Mouse (Mus musculus) limb, embryonic 13.5 days (tissue): ENCODE results near the gene Hist1h4f. TPM values are rescaled to one million over a fixed set of nuclear protein-coding genes. Genes with fewer than 3 reads are reported as not detected.

ENCODE experiments used
- ATAC-seq: fragments of 200-750 bp; cut with Nextera tagmentation; 2 replicates; pipeline ENCODE4 v1.8.0; 2017; ENCODE audit warnings: low read depth, moderate number of reproducible peaks, moderate TSS enrichment; ENCODE audit not compliant: low FRiP score
- H3K27ac ChIP-seq: fragments of 300-500 bp; sonication (generic); 2 replicates; pipeline ENCODE4 v1.5.1; 2015; ENCODE audit warnings: inconsistent platforms, mild to moderate bottlenecking, moderate library complexity
- H3K27me3 ChIP-seq: fragments of 300-500 bp; sonication (generic); 2 replicates; pipeline ENCODE4 v1.6.1; 2015; ENCODE audit warnings: mild to moderate bottlenecking, inconsistent platforms
- H3K36me3 ChIP-seq: fragments of 300-500 bp; sonication (generic); 2 replicates; pipeline ENCODE4 v1.6.1; 2015; ENCODE audit warnings: inconsistent platforms, mild to moderate bottlenecking, moderate library complexity
- H3K4me1 ChIP-seq: fragments of 300-500 bp; sonication (generic); 2 replicates; pipeline ENCODE4 v1.6.1; 2015; ENCODE audit warnings: inconsistent platforms
- H3K4me2 ChIP-seq: fragments of 300-500 bp; sonication (generic); replicated peaks from 2 replicates; pipeline ENCODE4 v1.6.1; 2015; ENCODE audit warnings: inconsistent platforms, mild to moderate bottlenecking, moderate library complexity
- H3K4me3 ChIP-seq: fragments of 300-500 bp; sonication (generic); 2 replicates; pipeline ENCODE4 v1.5.1; 2015; ENCODE audit warnings: moderate library complexity, mild to moderate bottlenecking, inconsistent platforms
- H3K9ac ChIP-seq: fragments of 300-500 bp; sonication (generic); 2 replicates; pipeline ENCODE4 v1.6.1; 2015; ENCODE audit warnings: mild to moderate bottlenecking, inconsistent platforms
- H3K9me3 ChIP-seq: fragments of 300-500 bp; sonication (generic); 2 replicates; pipeline ENCODE4 v1.6.1; 2016; ENCODE audit warnings: inconsistent platforms
- WGBS: fragments of 180-500 bp; shearing (Covaris S2); methylation state at CpG from one replicate; pipeline ENCODE4 v1.1.7; 2015; 5-methylcytosine and 5-hydroxymethylcytosine counted together
- polyA plus RNA-seq: library from polyadenylated mRNA; unstranded; fragments of >200 nt; fragmentation: Nextera tagmentation; extraction: Ambion mirVana; gene quantifications from 2 replicates; pipeline ENCODE4 v1.2.1, GENCODE M21; 2015

Gene Hist1h4f
- polyA plus RNA-seq, 1 experiment from 2014 or later: 1.9 TPM

GRCm38 (mm10) chr13:23523976-23524375 is 27.5 kb downstream of the Hist1h4f start:
- no peak overlapping the region for H3K4me2 ChIP-seq
- ATAC-seq: no peak
- 59% methylated on average over 5 of the region's 5 CpGs for WGBS
- no peak overlapping the region for H3K9ac ChIP-seq
- peaks cover 8% of the 10 kb centered on the region for H3K4me1 ChIP-seq
- no peaks in the 10 kb centered on the region for H3K36me3 ChIP-seq
- no peak overlapping the region for H3K4me3 ChIP-seq
- H3K9me3 ChIP-seq: no peaks in the 10 kb centered on the region
- H3K27ac ChIP-seq: no peak overlapping the region
- H3K27me3 ChIP-seq: no peaks in the 10 kb centered on the region

GRCm38 (mm10) chr13:23521703-23522102 is 29.7 kb downstream of the Hist1h4f start:
- Histone ChIP-seq H3K4me2 (peak overlapping the region; percentile 36), H3K27me3 (no peaks in the 10 kb centered on the region), H3K4me1 (0 out of 2 replicates have a peak, but pooled peaks cover 4% of the 10 kb centered on the region), H3K9ac (no peak overlapping the region), H3K36me3 (no peaks in the 10 kb centered on the region), H3K4me3 (no peak overlapping the region), H3K9me3 (no peaks in the 10 kb centered on the region), H3K27ac (no peak overlapping the region)
- under 1% methylated on average over 14 of the region's 14 CpGs for WGBS
- ATAC-seq: no peak

- WGBS: 0% methylated on average over 10 of the region's 10 CpGs
- Histone ChIP-seq H3K4me2 (peak overlapping the region; percentile 62), H3K9me3 (no peaks in the 10 kb centered on the region), H3K27me3 (no peaks in the 10 kb centered on the region), H3K4me1 (peaks cover 4% of the 10 kb centered on the region; the same call in 1 of the 2 replicates), H3K36me3 (no peaks in the 10 kb centered on the region), H3K27ac (no peak overlapping the region), H3K4me3 (peak overlapping the region; percentile 53), H3K9ac (no peak overlapping the region)
- no peak for ATAC-seq
Observed at GRCm38 (mm10) chr13:23519416-23519815, 32.0 kb downstream of the Hist1h4f start.

GRCm38 (mm10) chr13:23518885-23519284 is 32.6 kb downstream of the Hist1h4f start:
- Histone ChIP-seq H3K27me3 (no peaks in the 10 kb centered on the region), H3K4me3 (peak overlapping the region; percentile 53), H3K27ac (peak overlapping the region; percentile 44; the same call in 1 of the 2 replicates), H3K9ac (no peak overlapping the region), H3K36me3 (no peaks in the 10 kb centered on the region), H3K4me1 (peaks cover 4% of the 10 kb centered on the region; the same call in 1 of the 2 replicates), H3K4me2 (peak overlapping the region; percentile 62), H3K9me3 (no peaks in the 10 kb centered on the region)
- ATAC-seq: peak; percentile 48
- WGBS: under 1% methylated on average over 6 of the region's 6 CpGs

- 0 out of 2 replicates have a peak, but pooled peaks have one; percentile 4 for ATAC-seq
- H3K4me2 ChIP-seq: peak overlapping the region; percentile 68
- under 1% methylated on average over 6 of the region's 6 CpGs for WGBS
- H3K4me3 ChIP-seq: peak overlapping the region; percentile 53
- H3K9me3 ChIP-seq: no peaks in the 10 kb centered on the region
- no peaks in the 10 kb centered on the region for H3K36me3 ChIP-seq
- H3K27ac ChIP-seq: no peak overlapping the region
- H3K27me3 ChIP-seq: no peaks in the 10 kb centered on the region
- peak overlapping the region; percentile 48 for H3K9ac ChIP-seq
- peaks cover 4% of the 10 kb centered on the region; the same call in 1 of the 2 replicates for H3K4me1 ChIP-seq
Observed at GRCm38 (mm10) chr13:23518295-23518603, 33.2 kb downstream of the Hist1h4f start.

- H3K27ac ChIP-seq: peak overlapping the region; percentile 85
- peak; percentile 87 for ATAC-seq
- peak overlapping the region; percentile 68 for H3K4me2 ChIP-seq
- under 1% methylated on average over 27 of the region's 27 CpGs for WGBS
- H3K27me3 ChIP-seq: no peaks in the 10 kb centered on the region
- H3K9me3 ChIP-seq: no peaks in the 10 kb centered on the region
- peaks cover 4% of the 10 kb centered on the region; the same call in 1 of the 2 replicates for H3K4me1 ChIP-seq
- no peaks in the 10 kb centered on the region for H3K36me3 ChIP-seq
- H3K4me3 ChIP-seq: peak overlapping the region; percentile 53
- peak overlapping the region; percentile 66 for H3K9ac ChIP-seq
Observed at GRCm38 (mm10) chr13:23517603-23518294, 33.7 kb downstream of the Hist1h4f start.

GRCm38 (mm10) chr13:23516822-23517602 is 34.4 kb downstream of the Hist1h4f start:
- ATAC-seq: peak; percentile 73; the same call in 1 of the 2 replicates
- Histone ChIP-seq H3K4me1 (peaks cover 4% of the 10 kb centered on the region; the same call in 1 of the 2 replicates), H3K4me3 (peak overlapping the region; percentile 53), H3K27ac (peak overlapping the region; percentile 85), H3K4me2 (peak overlapping the region; percentile 68), H3K9me3 (no peaks in the 10 kb centered on the region), H3K9ac (peak overlapping the region; percentile 66), H3K36me3 (no peaks in the 10 kb centered on the region), H3K27me3 (no peaks in the 10 kb centered on the region)
- under 1% methylated on average over 19 of the region's 19 CpGs for WGBS

- WGBS: 52% methylated on average over 15 of the region's 15 CpGs
- H3K4me3 ChIP-seq: peak overlapping the region; percentile 53
- ATAC-seq: no peak
- H3K9me3 ChIP-seq: no peaks in the 10 kb centered on the region
- no peaks in the 10 kb centered on the region for H3K36me3 ChIP-seq
- H3K27me3 ChIP-seq: no peaks in the 10 kb centered on the region
- peak overlapping the region; percentile 65 for H3K4me2 ChIP-seq
- H3K9ac ChIP-seq: peak overlapping the region; percentile 50; the same call in 1 of the 2 replicates
- H3K27ac ChIP-seq: peak overlapping the region; percentile 33; the same call in 1 of the 2 replicates
- peaks cover 4% of the 10 kb centered on the region; the same call in 1 of the 2 replicates for H3K4me1 ChIP-seq
Observed at GRCm38 (mm10) chr13:23515826-23516620, 35.4 kb downstream of the Hist1h4f start.

GRCm38 (mm10) chr13:23515281-23515680 is 36.2 kb downstream of the Hist1h4f start:
- Histone ChIP-seq H3K4me3 (no peak overlapping the region), H3K9me3 (no peaks in the 10 kb centered on the region), H3K9ac (no peak overlapping the region), H3K27ac (no peak overlapping the region), H3K4me2 (no peak overlapping the region), H3K36me3 (no peaks in the 10 kb centered on the region), H3K4me1 (peaks cover 4% of the 10 kb centered on the region; the same call in 1 of the 2 replicates), H3K27me3 (no peaks in the 10 kb centered on the region)
- WGBS: 82% methylated on average over 5 of the region's 5 CpGs
- no peak for ATAC-seq

- 89% methylated on average over 1 of the region's 1 CpGs for WGBS
- H3K36me3 ChIP-seq: no peaks in the 10 kb centered on the region
- H3K27ac ChIP-seq: no peak overlapping the region
- no peak for ATAC-seq
- peaks cover 4% of the 10 kb centered on the region; the same call in 1 of the 2 replicates for H3K4me1 ChIP-seq
- H3K27me3 ChIP-seq: no peaks in the 10 kb centered on the region
- H3K4me3 ChIP-seq: no peak overlapping the region
- H3K4me2 ChIP-seq: no peak overlapping the region
- H3K9me3 ChIP-seq: no peaks in the 10 kb centered on the region
- H3K9ac ChIP-seq: no peak overlapping the region
Observed at GRCm38 (mm10) chr13:23513517-23513916, 37.9 kb downstream of the Hist1h4f start.

GRCm38 (mm10) chr13:23510127-23510526 is 41.3 kb downstream of the Hist1h4f start:
- no peak for ATAC-seq
- Histone ChIP-seq H3K4me2 (no peak overlapping the region), H3K9me3 (no peaks in the 10 kb centered on the region), H3K4me1 (peaks cover 9% of the 10 kb centered on the region), H3K4me3 (no peak overlapping the region), H3K27ac (no peak overlapping the region), H3K9ac (no peak overlapping the region), H3K36me3 (no peaks in the 10 kb centered on the region), H3K27me3 (no peaks in the 10 kb centered on the region)
- 25% methylated on average over 1 of the region's 1 CpGs for WGBS
